Mouse (Mus musculus): ENCODE results near the gene Gtf2f1.
A peak's percentile ranks its signal among the peaks of the same experiment; 100 is the strongest.

The Gtf2f1 gene

DNA sequence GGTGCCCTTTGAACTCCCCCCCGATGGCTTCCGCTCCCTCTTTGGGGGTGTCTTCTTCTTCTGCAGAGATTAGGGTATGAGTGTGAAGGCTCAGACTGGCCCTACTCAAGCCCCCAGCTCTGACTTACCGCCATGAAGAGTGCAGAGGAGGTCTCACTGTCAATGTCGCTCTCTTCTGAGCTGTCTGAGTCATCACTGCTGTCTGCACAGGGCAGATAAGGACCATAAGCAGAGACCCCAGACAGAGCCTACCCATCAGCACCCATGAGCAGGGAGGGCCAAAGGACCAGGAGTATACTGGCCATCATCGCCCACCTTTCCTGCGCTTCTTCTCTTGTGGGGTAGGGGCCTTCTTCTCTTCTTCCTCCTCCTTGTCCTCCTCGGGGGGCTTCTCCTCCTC is 7.1 kb downstream of the Gtf2f1 start:
- DNase-seq (ENCODE audit: low spot score), result no peak

DNA sequence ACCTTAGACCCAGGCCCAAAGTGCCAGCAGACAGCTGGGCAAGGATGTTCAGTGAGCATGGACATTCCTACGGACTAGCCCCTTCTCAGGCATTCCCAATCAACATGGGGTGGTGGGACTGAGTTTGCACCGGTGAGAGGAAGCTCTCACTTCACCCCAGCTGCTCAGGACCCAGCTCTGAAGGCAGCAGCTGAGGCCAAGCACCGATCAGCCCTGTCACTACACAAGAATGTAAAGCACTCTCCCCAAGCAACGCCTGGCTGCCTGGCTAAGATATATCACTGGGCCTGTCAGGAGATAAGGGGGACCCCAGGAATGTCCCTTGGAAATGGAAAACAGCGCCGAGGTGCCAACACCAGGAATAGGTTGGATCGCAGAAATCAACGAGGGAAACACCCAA is 9.9 kb downstream of the Gtf2f1 start:
- DNase-seq (ENCODE audit: low spot score), result no peak

DNA sequence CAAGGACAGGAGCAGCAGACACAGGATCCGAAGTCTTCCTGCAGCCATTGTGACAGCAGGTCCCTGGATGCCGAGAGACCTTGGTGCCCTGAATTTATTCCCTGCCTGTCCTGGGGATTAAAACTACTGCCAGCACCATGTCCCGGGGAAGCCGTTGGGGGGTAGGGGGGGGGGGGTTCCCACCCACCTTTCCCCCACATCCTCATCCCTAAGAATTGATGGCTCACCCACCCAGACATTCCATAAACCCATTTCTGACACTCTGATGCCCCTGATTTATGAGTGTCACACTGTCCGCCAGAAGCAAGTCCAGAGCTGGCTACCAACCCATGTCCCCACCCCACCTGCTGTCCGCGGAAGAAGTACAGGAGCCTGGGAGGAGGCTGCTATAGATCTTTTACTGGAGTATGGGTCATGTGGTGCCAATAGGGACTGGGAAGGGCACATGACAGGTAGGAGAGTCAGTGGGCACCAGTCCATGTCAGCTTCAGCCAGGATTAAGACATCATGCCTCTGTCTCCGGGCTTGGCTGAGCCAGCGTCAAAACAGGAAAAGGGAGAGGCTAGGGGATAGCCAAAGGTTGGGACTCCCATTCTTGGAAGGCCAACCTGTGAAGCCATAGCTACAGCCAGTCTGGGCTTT is 11.0 kb downstream of the Gtf2f1 start, which contains the start of gene Pspn:
Gene Pspn (minus strand): TSS at position 51 of the 642 bp plus-strand sequence.
- DNase-seq (ENCODE audit: low spot score), result no peak

DNA sequence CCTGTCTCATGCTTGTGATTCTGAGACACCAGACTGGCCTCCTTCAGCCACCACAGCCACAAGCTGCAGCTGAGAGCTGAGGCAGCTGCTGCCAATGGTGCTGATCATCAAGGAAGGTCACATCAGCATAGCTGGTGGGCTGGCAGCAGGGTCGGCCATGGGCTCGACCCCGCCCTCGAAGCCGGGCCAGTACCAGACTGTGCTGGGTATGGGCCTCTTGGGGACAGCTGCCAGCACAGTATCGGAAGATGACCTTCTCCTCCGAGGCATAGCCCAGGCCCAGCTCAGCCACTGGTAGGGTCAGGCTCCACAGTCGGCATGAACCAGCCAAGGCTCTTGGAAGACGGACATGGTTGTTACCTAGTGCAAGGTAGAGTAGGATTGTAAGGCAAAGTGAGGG is 11.7 kb downstream of the Gtf2f1 start:
- no peak for DNase-seq (ENCODE audit: low spot score)

DNA sequence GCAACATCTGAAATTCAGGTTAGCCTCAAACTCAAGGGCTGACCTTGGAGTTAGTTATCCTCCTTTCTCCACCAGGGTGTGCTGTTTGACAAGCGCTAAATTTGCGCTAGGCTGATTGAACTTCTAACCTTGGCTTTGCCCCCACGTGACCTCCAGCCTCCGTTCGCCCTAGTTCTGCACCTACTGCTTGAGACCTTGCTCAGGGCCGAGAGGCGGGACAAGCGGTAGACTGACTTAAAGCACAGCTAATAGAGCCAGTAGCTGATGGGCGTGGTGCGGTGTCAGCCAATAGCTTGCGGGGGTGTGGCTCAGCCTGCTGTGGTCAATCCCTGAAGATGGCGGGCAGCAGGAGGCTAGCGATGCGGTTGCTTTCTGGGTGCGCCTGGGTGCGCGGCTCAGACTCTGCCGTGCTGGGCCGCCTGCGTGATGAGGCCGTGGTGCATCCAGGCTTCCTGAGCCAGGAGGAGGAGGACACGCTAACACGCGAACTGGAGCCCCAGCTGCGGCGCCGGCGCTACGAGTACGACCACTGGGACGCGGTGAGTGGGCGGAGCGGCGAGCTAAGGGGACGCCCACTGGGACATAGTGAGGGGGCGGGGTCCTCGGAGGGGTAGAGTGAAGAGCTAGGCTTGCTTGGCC is 13.9 kb downstream of the Gtf2f1 start, which contains the start of gene Alkbh7:
Gene Alkbh7 (plus strand): TSS at position 311 of the 639 bp plus-strand sequence.
- peak; percentile 85 for DNase-seq (ENCODE audit: low spot score)

DNA sequence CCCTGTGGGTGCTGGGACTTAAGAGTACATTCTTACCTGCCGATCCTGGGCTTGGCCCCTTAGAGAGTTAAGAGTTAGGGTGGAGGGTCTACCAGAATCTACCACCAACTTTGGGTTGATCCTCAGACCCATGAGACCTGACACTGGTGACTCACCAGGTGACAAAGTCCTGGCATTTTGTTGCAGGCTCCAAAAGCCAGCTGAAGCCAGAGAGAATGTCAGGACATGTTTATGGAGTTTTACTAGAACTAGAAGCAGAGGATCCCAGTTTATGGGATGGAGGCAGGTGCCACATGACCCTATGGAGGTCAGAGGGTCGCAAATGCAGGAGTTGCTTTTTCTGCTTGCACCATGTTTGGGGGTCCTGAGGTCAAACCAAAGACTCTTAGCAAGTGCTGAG is 14.6 kb downstream of the Gtf2f1 start:
- DNase-seq (ENCODE audit: low spot score), result no peak

DNA sequence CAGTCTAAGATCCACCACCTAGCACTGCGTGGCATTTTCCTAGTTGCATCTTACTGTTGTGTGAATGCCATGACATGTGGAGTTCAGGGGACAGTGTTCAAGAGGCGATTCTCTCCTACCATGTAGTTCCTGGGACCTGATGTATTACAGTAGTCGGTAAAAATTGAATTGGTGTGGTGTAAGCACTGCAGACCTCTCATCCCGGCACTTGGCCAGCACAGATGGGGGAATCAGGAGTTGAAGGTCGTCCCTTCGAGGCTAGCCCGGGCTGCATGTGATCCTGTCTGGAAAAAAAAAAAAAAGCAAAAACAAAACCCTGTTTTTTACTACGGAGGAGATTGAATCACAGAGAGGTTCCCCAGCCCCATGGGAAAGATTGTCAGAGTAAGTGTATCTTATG is 16.0 kb downstream of the Gtf2f1 start:
- no peak for DNase-seq (ENCODE audit: low spot score)

DNA sequence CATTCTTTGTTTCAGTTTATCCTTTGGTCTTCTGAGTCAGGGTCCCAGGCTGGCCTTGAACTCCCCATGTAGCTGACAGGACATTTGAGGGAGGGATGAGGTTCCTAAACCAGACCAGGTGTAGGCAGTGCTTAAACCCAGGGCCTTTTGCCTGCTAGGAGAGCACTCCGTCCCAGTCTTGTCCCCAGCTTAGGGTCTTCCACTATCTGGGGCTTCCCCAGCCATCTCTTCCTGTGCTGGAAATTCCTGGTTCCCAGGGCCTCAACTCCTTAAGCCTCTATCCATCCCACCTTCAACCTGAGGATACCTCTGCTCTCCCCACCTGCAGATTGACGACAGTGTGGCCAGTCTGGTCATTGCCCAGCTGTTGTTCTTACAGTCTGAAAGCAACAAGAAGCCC is 20.1 kb downstream of the Gtf2f1 start:
- no peak for DNase-seq (ENCODE audit: low spot score)

DNA sequence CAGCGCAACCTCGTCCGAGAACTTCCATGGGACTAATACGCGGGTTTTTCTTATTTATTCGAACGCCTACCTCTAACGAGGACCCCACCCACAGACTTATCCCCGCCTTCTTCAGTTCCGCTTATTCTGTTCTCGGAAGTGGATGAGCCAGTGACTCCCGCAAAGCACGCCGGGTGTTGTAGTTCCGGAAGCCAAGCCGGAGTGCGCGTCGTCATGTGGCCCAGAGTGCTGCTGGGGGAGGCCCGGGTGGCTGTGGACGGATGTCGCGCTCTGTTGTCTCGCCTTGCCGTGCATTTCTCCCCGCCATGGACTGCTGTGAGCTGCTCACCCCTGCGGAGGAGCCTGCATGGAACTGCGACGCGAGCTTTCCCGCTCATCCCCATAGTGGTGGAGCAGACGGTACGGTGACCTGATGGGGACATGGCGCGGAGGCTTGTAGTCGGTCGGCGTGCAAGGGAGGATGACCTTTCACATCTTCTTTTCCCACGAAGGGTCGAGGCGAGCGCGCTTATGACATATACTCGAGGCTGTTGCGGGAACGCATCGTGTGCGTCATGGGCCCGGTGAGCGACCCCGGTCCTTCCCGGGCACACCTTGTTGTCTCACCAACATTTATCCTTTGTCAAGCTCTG is 20.9 kb downstream of the Gtf2f1 start, which contains the start of gene Clpp:
Gene Clpp (plus strand): TSS at position 191 of the 632 bp plus-strand sequence.
- DNase-seq (ENCODE audit: low spot score), result peak; percentile 87

DNA sequence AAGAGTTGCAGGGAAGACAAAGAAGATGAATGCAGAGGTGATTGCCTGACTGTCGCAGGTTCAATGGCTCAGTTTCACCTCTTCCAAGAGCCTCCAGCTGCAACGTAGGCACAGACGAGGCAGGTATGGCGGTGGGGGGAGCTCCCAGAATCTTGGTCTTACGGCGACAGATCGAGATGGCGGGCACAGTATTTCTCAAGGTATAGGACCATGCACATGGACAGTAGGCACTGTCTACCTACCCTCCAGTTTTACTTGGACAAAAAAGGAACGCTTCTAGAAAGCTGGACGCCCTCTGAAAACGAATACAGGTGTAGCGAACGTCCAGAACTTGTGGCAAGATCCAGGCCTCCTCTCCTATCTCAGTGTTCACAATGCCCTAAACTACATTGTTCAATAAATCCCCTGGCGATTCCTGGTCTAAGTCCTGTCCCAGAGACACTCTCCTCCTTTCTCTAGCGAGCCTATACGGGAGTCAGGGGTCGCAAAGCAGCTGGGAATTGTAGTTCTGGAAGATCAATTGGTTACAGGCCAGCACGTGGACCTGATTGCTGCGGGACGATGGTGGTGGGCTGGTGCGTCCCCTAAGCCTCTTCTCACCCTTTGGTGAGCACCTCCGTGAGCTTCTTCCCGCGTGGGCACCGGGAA is 21.5 kb downstream of the Gtf2f1 start:
- DNase-seq (ENCODE audit: low spot score), result no peak

DNA sequence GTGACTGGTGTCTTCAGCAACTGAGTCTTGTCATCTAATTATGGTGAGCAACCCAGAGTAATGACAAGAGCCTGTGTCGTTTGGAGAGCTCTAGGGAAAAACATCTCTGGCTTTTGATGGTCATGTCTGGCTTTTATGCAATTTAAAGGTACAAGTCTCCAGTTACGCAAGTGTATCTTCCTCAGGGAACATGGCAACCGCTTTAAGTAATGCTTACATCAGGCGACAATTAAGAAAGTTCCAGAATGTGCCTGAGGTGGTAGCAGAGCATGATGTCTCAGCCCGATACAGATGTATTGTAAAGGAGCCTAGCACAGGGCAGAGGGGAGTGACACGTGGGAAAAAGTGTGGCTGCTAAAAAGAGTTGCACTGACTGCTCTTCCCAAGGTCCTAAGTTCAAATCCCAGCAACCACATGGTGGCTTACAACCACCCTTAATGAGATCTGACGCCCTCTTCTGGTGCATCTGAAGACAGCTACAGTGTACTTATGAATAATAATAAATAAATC is 22.1 kb downstream of the Gtf2f1 start:
- no peak for DNase-seq (ENCODE audit: low spot score)

DNA sequence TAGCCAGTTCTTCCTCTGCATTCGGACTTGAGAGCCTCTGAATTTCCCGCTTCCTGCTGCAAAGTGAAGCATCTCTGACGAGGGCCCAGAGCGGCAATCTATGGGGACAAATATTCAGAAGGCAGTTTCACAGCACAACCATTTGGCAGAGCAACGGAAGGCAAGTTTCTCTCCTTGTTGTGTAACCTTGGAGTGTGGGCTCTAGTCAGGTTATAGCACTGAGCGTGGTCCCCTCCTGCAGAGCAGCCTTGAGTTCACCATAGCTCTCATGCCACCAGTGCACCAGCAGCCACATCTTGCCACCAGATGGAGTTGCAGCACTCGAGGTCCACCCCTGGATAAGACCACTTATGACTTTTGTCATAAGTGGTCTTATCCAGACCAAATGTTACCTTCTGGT is 22.6 kb downstream of the Gtf2f1 start:
- DNase-seq (ENCODE audit: low spot score), result no peak

DNA sequence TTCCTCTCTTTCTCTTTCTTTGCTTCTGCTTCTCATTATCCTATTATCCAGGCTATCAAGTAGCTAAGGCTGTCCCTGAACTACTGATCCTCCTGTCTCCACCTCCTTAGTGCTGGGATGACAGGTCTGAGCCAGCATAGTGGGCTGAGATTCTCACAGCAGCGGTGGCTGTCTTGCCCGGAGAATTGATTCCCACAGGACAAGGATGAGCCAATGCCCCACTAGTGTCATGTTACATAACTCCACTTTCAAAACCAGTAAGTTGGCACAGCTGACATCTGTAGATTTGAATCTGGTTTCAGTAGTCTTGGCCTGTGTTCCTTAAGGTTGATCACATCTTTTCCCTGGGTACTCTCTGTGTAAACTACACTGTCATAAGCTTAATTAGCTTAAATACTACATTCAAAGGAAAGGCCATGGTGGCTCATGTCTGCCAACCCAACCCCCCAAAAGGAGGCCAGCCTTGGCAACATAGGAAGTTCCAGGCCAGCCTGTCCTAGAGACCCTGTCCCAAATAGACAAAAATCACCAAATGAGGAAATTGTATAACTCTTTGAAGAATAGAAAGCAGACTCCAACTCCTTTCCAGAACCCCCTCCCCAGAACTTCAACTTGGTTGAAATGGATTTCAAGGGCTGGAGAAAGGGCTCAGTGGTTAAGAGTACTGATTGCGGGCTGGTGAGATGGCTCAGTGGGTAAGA is 24.8 kb downstream of the Gtf2f1 start:
- DNase-seq (ENCODE audit: low spot score), result no peak

DNA sequence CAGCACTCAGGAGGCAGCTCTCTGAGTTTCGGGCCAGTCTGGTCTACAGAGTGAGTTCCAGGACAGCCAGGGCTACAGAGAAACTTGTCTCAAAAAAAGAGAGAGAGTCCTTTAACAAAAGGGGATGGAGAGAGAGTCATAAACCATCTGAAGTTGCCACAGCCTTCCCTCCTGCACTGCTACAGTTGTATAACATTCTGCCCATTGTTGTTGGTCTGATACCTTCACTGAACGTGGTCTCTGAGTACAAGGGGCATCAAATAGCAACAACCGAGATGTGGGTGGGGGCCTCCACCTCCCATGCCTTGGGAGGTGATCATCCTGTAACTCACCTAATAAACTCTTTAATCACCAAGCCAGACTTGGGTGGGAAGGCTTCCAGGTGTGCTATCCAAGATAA is 25.4 kb downstream of the Gtf2f1 start:
- no peak for DNase-seq (ENCODE audit: low spot score)

DNA sequence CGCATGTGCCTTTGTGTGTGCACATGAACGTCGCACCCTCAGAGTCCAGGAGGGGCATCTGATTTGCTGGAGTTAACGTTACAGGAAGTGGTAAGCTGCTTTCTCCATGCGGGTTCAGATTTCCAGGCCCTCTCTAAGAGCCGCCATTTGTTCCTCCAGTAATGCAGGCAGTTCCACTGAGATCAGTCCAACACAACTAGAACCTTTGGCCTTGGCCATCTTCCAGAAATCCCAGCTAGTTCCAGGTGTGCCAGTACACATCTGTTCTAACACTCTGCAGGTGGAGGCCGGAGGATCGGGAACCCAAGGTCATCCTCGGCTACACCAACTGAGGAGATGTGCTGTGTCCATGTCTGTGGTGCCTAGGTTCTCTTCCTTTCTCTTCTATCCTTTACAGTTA is 26.2 kb downstream of the Gtf2f1 start:
- no peak for DNase-seq (ENCODE audit: low spot score)

DNA sequence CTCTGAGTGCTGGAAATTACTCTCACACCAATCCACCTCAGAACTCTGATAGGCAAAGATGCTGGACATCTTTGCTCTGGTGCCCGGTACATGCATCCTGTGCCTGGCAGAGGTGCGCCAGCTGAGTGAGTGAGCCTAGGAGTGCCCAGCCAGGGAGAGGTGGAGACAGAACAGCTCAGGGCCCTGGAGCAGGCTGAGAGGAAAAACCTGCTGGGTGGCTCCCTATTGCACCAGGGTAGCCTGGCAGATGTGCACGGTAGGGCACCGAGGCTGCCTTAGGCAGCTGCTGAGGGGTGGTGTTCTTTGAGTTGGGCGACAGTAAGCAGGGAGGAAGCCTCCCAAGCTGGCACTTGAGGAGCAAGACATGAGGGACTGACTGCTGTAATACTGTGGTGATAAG is 29.1 kb downstream of the Gtf2f1 start, which contains the start of gene Acer1:
Gene Acer1 (minus strand): TSS at position 114 of the 400 bp plus-strand sequence.
- DNase-seq (ENCODE audit: low spot score), result no peak

DNA sequence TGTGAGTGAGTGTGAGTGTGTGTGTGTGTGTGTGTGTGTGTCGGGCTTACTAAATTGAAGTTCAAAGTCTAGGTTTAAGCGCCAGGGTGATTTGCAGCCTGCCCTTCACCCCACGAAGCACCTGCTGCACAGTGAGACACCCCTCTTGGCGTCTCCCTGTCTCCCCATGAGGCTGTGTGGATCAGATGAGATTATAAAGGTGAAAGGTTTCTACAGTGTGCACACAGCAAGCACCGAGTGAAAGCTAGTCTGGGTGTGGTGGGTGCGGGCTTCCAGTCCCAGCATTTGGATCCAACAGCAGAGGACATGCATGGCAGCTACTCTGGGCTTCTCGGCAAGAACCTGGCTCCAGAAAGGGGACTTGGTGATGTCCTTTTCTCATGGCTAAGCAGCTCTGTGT is 30.0 kb downstream of the Gtf2f1 start:
- DNase-seq (ENCODE audit: low spot score), result no peak

DNA sequence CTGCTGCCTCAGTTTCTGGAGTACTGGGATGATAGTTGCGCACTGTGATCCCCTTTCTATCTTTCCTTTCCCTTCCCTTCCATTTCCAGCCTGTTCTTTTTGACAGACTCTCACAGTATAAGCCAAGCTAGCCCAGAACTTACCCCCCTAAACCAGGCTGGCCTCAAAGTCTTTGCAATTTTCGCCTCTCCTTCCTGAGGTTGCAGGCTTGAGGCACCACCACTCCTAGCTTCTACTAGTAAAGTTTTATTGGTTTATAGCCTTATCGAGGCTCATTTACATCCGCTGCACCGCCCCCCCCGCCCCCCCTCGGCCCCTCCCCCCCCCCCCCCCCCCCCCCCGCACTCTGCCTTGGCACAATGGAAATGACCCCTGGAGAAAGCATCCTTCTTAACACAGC is 31.6 kb downstream of the Gtf2f1 start:
- DNase-seq (ENCODE audit: low spot score), result no peak

DNA sequence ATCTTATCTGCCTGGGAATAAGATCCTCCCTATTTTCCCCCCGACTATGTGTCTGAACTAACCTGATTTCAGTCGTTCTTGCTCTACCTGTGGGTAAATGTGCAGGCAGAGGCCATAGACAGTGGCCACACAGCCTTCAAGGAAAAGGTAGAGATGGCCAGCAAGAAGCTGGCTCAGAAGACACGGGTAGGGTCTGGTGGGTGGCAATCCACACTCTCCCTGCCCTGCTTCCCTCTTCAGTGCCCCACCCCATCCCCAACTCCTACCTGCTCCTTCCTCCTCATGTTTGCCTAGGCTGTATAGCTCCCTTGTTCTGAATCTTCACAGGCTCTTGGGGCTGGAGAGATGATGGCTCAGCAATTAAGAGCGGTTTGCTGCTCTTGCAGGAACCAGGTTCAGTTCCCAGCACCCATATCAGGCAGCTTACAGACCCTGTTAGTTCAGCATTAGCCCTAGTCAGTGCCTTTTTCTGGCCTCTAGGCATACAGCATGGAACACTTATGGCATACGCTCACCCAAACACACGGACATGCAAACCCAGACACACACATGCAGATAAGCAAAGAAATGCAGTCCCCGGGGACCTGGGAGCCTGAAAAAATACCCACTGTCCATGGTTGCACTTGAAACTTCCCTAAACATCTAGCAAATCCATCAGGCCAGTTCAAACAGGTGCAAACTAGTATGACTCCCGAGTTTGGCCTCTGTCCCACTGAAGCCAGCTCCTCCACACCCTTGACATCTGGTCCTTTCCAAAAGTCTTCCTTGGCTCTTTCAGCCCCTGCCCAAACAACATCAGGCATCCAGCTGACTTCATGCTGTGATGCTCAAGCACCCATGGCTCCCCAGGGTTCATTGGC is 34.3 kb downstream of the Gtf2f1 start:
- DNase-seq (ENCODE audit: low spot score), result no peak

DNA sequence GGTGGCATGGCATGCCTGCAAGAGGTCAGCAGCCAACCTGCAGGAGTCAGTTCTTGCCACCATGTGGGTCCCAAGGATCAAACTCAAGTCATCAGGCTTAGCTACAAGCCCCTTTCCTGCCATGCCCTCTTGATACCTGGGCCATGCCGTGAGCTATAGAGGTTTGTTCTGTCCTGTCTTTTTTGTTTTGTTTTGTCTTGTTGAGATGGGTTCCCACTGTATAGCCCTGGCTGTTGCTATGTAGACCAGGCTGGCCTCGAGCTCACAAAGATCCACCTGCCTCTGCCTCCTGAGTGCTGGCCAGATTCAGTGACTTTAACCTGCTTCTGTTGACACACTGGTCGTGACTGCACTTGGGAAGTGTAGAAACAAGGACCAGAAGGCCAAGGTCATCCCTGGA is 35.7 kb downstream of the Gtf2f1 start:
- DNase-seq (ENCODE audit: low spot score), result no peak

DNA sequence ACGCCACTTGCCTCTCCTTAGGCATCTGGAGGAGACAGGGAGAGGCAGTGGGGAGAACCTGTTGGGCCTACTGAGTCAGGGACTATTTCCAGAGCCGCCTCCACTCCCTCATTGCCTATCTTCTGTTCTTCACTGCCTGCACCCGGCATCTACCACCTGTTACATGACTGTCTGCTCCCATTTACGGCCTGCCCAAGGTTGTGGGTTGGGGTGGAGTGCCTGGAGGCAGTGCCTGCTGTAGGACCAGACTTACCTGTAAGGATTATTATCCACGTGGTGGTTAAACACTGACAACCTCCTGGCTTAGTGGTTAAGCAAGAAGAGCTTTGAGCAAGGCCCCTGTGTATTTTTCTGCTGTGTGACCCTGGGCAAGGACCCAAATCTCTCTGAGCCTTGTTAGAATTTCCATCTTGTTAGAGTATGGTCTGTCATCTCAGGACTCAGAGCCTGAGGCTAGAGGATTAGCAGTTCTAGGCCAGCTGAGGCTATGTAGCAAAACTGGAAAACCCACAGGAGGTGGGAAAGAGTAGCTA is 36.3 kb downstream of the Gtf2f1 start:
- DNase-seq (ENCODE audit: low spot score), result no peak
